Mouse (Mus musculus) kidney, postnatal 0 days (tissue): ENCODE measurements around the gene Uck2. TPM values are rescaled to one million over a fixed set of nuclear protein-coding genes. Genes with fewer than 3 reads are reported as not detected.

Experiments used
- ATAC-seq: fragments of 200-750 bp; cut with Nextera tagmentation; replicated peaks from 2 replicates; pipeline ENCODE4 v1.8.0; 2017; ENCODE audit warnings: low read depth, moderate number of reproducible peaks, moderate TSS enrichment, moderate library complexity; ENCODE audit not compliant: low FRiP score
- DNase-seq: peaks from one replicate; pipeline ENCODE4 v3.0.0-alpha.2; 2016; ENCODE audit warnings: low spot score
- H3K27ac ChIP-seq: fragments of 300-500 bp; sonication (generic); 2 replicates; pipeline ENCODE4 v1.5.1; 2014; ENCODE audit warnings: mild to moderate bottlenecking
- H3K27me3 ChIP-seq: fragments of 300-500 bp; sonication (generic); 2 replicates; pipeline ENCODE4 v1.6.1; 2014; ENCODE audit warnings: low read length, mixed read lengths; ENCODE audit not compliant: insufficient read depth
- H3K36me3 ChIP-seq: fragments of 300-500 bp; sonication (generic); 2 replicates; pipeline ENCODE4 v1.6.1; 2014; ENCODE audit warnings: low read length, mixed read lengths; ENCODE audit not compliant: insufficient read depth
- H3K4me1 ChIP-seq: fragments of 300-500 bp; sonication (generic); replicated peaks from 2 replicates; pipeline ENCODE4 v1.6.1; 2014; ENCODE audit warnings: antibody characterized with exemption, low read length, mixed read lengths; ENCODE audit not compliant: insufficient read depth
- H3K4me2 ChIP-seq: fragments of 300-500 bp; sonication (generic); 2 replicates; pipeline ENCODE4 v1.6.1; 2014; ENCODE audit warnings: mild to moderate bottlenecking, low read length, moderate library complexity, mixed read lengths
- H3K4me3 ChIP-seq: fragments of 300-500 bp; sonication (generic); replicated peaks from 2 replicates; pipeline ENCODE4 v1.5.1; 2014; ENCODE audit warnings: low read depth, low read length
- H3K9ac ChIP-seq: fragments of 300-500 bp; sonication (generic); 2 replicates; pipeline ENCODE4 v1.6.1; 2014; ENCODE audit warnings: low read depth, low read length
- H3K9me3 ChIP-seq: fragments of 300-500 bp; sonication (generic); replicated peaks from 2 replicates; pipeline ENCODE4 v1.6.1; 2016; ENCODE audit warnings: low read length, inconsistent platforms, mixed read lengths
- CTCF ChIP-seq: IDR thresholded peaks from 2 replicates; pipeline ENCODE4 v1.5.1; 2016; ENCODE audit warnings: antibody characterized with exemption, low read depth, mild to moderate bottlenecking, moderate library complexity
- WGBS: fragments of 180-500 bp; shearing (Covaris S2); extraction: QIAGEN DNeasy Blood & Tissue Kit; methylation state at CpG from one replicate; pipeline ENCODE4 v1.1.7; 2014; 5-methylcytosine and 5-hydroxymethylcytosine counted together
- polyA plus RNA-seq: library from polyadenylated mRNA; unstranded; fragments of >200 nt; fragmentation: Nextera tagmentation; extraction: Ambion mirVana; gene quantifications from 2 replicates; pipeline ENCODE4 v1.2.1, GENCODE M21; 2015

Uck2 gene
- polyA plus RNA-seq = 50.9 and 51.0 TPM in 2 replicates

- WGBS = 0% methylated on average over 2 of the region's 2 CpGs
- DNase-seq (no peak), ATAC-seq (no peak)
- TF ChIP-seq CTCF = no peak
- Histone ChIP-seq H3K36me3 (no peaks in the 10 kb centered on the region), H3K27ac (peak within 1 kb of the TSS; percentile 96), H3K4me1 (peaks cover 10% of the 10 kb centered on the region; the same call in 1 of the 2 replicates), H3K4me2 (peak within 1 kb of the TSS; percentile 95), H3K27me3 (no peaks in the 10 kb centered on the region), H3K9me3 (no peaks in the 10 kb centered on the region), H3K9ac (peak within 1 kb of the TSS; percentile 84), H3K4me3 (peak within 1 kb of the TSS; percentile 75)
These were observed at the start of gene Uck2 for GRCm38 (mm10) chr1:167285320-167285355. TSS of gene Uck2 (minus strand) at chr1:167285320.

GRCm38 (mm10) chr1:167331106-167331505 is 46.0 kb upstream of the Uck2 start:
- no peaks in the 10 kb centered on the region for H3K4me1 ChIP-seq
- DNase-seq (no peak), ATAC-seq (no peak)
- 88% methylated on average over 8 of the region's 8 CpGs for WGBS
- H3K9ac ChIP-seq = no peak overlapping the region
- H3K36me3 ChIP-seq = peaks cover 21% of the 10 kb centered on the region
- H3K4me3 ChIP-seq = no peak overlapping the region
- no peak for TF ChIP-seq CTCF
- no peak overlapping the region for H3K27ac ChIP-seq
- H3K9me3 ChIP-seq = no peaks in the 10 kb centered on the region
- H3K4me2 ChIP-seq = no peak overlapping the region
- no peaks in the 10 kb centered on the region for H3K27me3 ChIP-seq

- Histone ChIP-seq H3K9me3 (no peaks in the 10 kb centered on the region), H3K4me1 (no peaks in the 10 kb centered on the region), H3K36me3 (peaks cover 28% of the 10 kb centered on the region), H3K27me3 (no peaks in the 10 kb centered on the region), H3K27ac (no peak overlapping the region), H3K4me3 (no peak overlapping the region), H3K9ac (no peak overlapping the region), H3K4me2 (no peak overlapping the region)
- WGBS = 79% methylated on average over 6 of the region's 6 CpGs
- no peak for TF ChIP-seq CTCF
- DNase-seq (no peak), ATAC-seq (no peak)
These were observed 43.7 kb upstream of the Uck2 start for GRCm38 (mm10) chr1:167328776-167329175.

GRCm38 (mm10) chr1:167321691-167322090 is 36.6 kb upstream of the Uck2 start:
- Histone ChIP-seq H3K4me3 (no peak overlapping the region), H3K4me2 (no peak overlapping the region), H3K9me3 (no peaks in the 10 kb centered on the region), H3K27me3 (no peaks in the 10 kb centered on the region), H3K9ac (no peak overlapping the region), H3K4me1 (no peaks in the 10 kb centered on the region), H3K36me3 (peaks cover 48% of the 10 kb centered on the region), H3K27ac (no peak overlapping the region)
- no peak for ATAC-seq
- no peak for DNase-seq
- no peak for TF ChIP-seq CTCF
- WGBS = 96% methylated on average over 6 of the region's 6 CpGs

- Histone ChIP-seq H3K9me3 (no peaks in the 10 kb centered on the region), H3K27me3 (no peaks in the 10 kb centered on the region), H3K4me3 (no peak overlapping the region), H3K36me3 (peaks cover 10% of the 10 kb centered on the region; the same call in 1 of the 2 replicates), H3K4me2 (no peak overlapping the region), H3K4me1 (0 out of 2 replicates have a peak, but pooled peaks cover 4% of the 10 kb centered on the region), H3K27ac (no peak overlapping the region), H3K9ac (no peak overlapping the region)
- WGBS = 87% methylated on average over 4 of the region's 4 CpGs
- TF ChIP-seq CTCF = peak; percentile 30; the same call in 1 of the 2 replicates
- ATAC-seq = no peak
- DNase-seq = no peak
These were observed 28.1 kb upstream of the Uck2 start for GRCm38 (mm10) chr1:167313220-167313619.

GRCm38 (mm10) chr1:167312367-167312766 is 27.2 kb upstream of the Uck2 start:
- Histone ChIP-seq H3K9me3 (no peaks in the 10 kb centered on the region), H3K4me2 (no peak overlapping the region), H3K27ac (no peak overlapping the region), H3K4me3 (no peak overlapping the region), H3K4me1 (0 out of 2 replicates have a peak, but pooled peaks cover 4% of the 10 kb centered on the region), H3K9ac (no peak overlapping the region), H3K36me3 (peaks cover 4% of the 10 kb centered on the region; the same call in 1 of the 2 replicates), H3K27me3 (no peaks in the 10 kb centered on the region)
- DNase-seq (no peak), ATAC-seq (no peak)
- TF ChIP-seq CTCF = no peak

GRCm38 (mm10) chr1:167308261-167309054 is 23.3 kb upstream of the Uck2 start, which contains the start of gene Tmco1:
TSS of gene Tmco1 (plus strand) at chr1:167308378.
- H3K27me3 ChIP-seq = no peaks in the 10 kb centered on the region
- TF ChIP-seq CTCF = no peak
- peak within 1 kb of the TSS; percentile 96 for H3K9ac ChIP-seq
- ATAC-seq = peak; percentile 98
- WGBS = under 1% methylated on average over 82 of the region's 82 CpGs
- peak within 1 kb of the TSS; percentile 95 for H3K27ac ChIP-seq
- H3K9me3 ChIP-seq = no peaks in the 10 kb centered on the region
- peak within 1 kb of the TSS; percentile 94 for H3K4me2 ChIP-seq
- H3K4me1 ChIP-seq = 0 out of 2 replicates have a peak, but pooled peaks cover 4% of the 10 kb centered on the region
- peak within 1 kb of the TSS; percentile 68 for H3K4me3 ChIP-seq
- H3K36me3 ChIP-seq = no peaks in the 10 kb centered on the region
- peak; percentile 97 for DNase-seq
